Mouse (Mus musculus): ENCODE measurements around the gene 2810408A11Rik.

2810408A11Rik gene

GRCm38 (mm10) chr11:69900471-69901405 is at the start of gene 2810408A11Rik, which contains the start of gene Neurl4:
Gene 2810408A11Rik (minus strand): TSS chr11:69900987.
Gene Neurl4 (plus strand): TSS chr11:69901072.
- DNase-seq (ENCODE audit: extremely low spot score), result peak; percentile 94

GRCm38 (mm10) chr11:69948763-69949150 is 48.0 kb upstream of the 2810408A11Rik start:
- peak; percentile 90 for DNase-seq (ENCODE audit: extremely low spot score)

- peak; percentile 97 for DNase-seq (ENCODE audit: extremely low spot score)
Measured at GRCm38 (mm10) chr11:69948066-69948762, 47.4 kb upstream of the 2810408A11Rik start, which contains the start of gene Slc2a4. Gene Slc2a4 (minus strand): TSS chr11:69948188.

- DNase-seq (ENCODE audit: extremely low spot score), result no peak
Measured at GRCm38 (mm10) chr11:69947337-69948065, 46.7 kb upstream of the 2810408A11Rik start.

- DNase-seq (ENCODE audit: extremely low spot score), result no peak
Measured at GRCm38 (mm10) chr11:69945997-69946891, 45.5 kb upstream of the 2810408A11Rik start.

- no peak for DNase-seq (ENCODE audit: extremely low spot score)
Measured at GRCm38 (mm10) chr11:69945216-69945615, 44.4 kb upstream of the 2810408A11Rik start.

- no peak for DNase-seq (ENCODE audit: extremely low spot score)
Measured at GRCm38 (mm10) chr11:69940962-69941361, 40.2 kb upstream of the 2810408A11Rik start.

- DNase-seq (ENCODE audit: extremely low spot score), result no peak
Measured at GRCm38 (mm10) chr11:69939731-69940130, 38.9 kb upstream of the 2810408A11Rik start.

GRCm38 (mm10) chr11:69939181-69939580 is 38.4 kb upstream of the 2810408A11Rik start:
- no peak for DNase-seq (ENCODE audit: extremely low spot score)

- DNase-seq (ENCODE audit: extremely low spot score), result no peak
Measured at GRCm38 (mm10) chr11:69938401-69938979, 37.7 kb upstream of the 2810408A11Rik start.

- DNase-seq (ENCODE audit: extremely low spot score), result no peak
Measured at GRCm38 (mm10) chr11:69937834-69938233, 37.0 kb upstream of the 2810408A11Rik start.

- DNase-seq (ENCODE audit: extremely low spot score), result no peak
Measured at GRCm38 (mm10) chr11:69937385-69937784, 36.6 kb upstream of the 2810408A11Rik start.

GRCm38 (mm10) chr11:69936714-69937347 is 36.0 kb upstream of the 2810408A11Rik start:
- no peak for DNase-seq (ENCODE audit: extremely low spot score)

GRCm38 (mm10) chr11:69936156-69936555 is 35.4 kb upstream of the 2810408A11Rik start:
- no peak for DNase-seq (ENCODE audit: extremely low spot score)

GRCm38 (mm10) chr11:69935137-69935879 is 34.5 kb upstream of the 2810408A11Rik start, which contains the start of gene Ybx2:
Gene Ybx2 (plus strand): TSS chr11:69935796.
- DNase-seq (ENCODE audit: extremely low spot score), result peak; percentile 90

- no peak for DNase-seq (ENCODE audit: extremely low spot score)
Measured at GRCm38 (mm10) chr11:69934681-69935080, 33.9 kb upstream of the 2810408A11Rik start.

GRCm38 (mm10) chr11:69934169-69934568 is 33.4 kb upstream of the 2810408A11Rik start:
- DNase-seq (ENCODE audit: extremely low spot score), result peak; percentile 93

GRCm38 (mm10) chr11:69933066-69933465 is 32.3 kb upstream of the 2810408A11Rik start:
- no peak for DNase-seq (ENCODE audit: extremely low spot score)

GRCm38 (mm10) chr11:69932254-69932653 is 31.5 kb upstream of the 2810408A11Rik start:
- DNase-seq (ENCODE audit: extremely low spot score), result no peak
